Mouse (Mus musculus): ENCODE measurements around the gene Olfr91.
A peak's percentile ranks its signal among the peaks of the same experiment; 100 is the strongest.

Olfr91 gene

GRCm38 (mm10) chr17:37056957-37057356 is 41.1 kb downstream of the Olfr91 start:
- peak; percentile 47 for DNase-seq

DNA sequence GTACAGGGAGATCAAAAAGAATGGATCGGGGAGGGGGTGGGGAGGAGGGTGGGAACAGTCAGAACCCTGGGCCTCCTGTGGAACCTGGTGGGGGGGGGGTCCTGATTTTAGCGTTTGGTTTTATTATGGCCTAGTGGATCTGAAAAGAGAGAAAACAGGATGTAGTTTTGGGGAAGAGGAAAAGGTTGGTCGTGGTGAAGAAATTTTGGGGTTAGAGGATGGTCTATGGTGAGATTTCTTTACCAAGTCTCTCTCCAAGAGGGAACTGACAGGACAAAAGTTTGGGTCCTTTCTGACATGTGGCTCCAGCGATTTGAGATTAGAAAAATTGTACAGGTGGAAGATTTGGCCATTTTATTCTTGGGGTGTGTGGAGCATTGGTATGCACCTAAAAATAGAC is 46.3 kb downstream of the Olfr91 start:
- no peak for DNase-seq

- no peak for DNase-seq
Measured at GRCm38 (mm10) chr17:37050876-37051275, 47.2 kb downstream of the Olfr91 start.

- DNase-seq, result peak; percentile 91
Measured at GRCm38 (mm10) chr17:37050399-37050798, 47.7 kb downstream of the Olfr91 start.

- peak; percentile 71 for DNase-seq
Measured at GRCm38 (mm10) chr17:37049570-37050310, 48.3 kb downstream of the Olfr91 start.

- no peak for DNase-seq
Measured at GRCm38 (mm10) chr17:37048383-37048782, 49.7 kb downstream of the Olfr91 start.

DNA sequence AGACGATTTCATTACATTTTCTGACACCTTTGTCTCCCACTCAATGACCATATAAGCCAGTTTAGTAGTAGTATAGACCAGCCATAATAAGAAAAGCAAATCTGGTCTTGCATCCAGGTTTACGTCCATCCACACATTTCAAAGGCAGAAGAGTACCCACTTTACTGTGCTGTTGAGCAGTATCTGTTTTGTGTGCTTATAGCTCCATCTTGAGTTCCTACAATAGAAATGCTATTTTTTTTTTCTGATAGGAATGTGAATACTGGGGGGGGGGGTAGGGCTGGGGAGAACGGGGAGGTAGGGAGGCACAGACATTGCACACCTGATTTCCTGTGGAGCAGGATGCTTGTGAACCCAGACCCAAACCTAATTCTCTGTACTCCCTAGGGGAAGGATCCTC is 50.1 kb downstream of the Olfr91 start:
- DNase-seq, result no peak

GRCm38 (mm10) chr17:37047332-37047976 is 50.6 kb downstream of the Olfr91 start:
- DNase-seq, result no peak

- DNase-seq, result peak; percentile 56
Measured at GRCm38 (mm10) chr17:37046312-37047112, 51.6 kb downstream of the Olfr91 start.

DNA sequence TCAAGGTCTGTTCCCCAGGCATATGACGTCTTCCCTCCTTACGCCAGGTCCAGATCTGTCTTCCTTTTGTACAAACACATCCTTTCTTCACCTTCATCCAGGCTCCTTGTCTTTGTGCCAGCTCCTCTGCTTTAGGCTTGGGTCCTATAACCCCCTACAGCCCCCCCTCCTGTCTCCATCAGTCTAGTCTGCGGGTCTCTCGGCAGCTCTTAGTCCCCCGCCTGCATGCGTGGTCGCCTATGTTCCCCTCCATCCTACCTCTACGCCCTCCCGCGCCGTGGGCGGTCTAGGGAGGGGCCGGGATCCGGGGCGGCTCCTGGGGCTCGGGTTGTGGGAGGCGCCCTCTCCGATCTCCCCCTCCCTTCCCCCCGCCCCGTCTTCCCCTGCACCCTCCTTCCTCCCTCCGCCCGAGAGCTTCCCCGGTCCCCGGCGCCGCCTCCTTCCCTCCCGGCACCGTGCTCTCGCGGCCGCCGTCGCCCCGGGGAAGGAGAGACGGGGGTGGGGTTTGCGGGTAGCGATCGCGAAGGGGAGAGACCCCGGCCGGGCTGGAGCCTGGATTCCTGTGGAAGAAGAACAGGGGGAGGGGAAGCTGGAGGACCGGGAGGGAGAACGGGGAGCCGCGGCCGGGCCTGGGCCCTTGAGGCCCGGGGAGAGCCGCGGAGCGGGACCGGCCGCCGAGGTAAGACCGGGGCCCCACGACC is 52.3 kb downstream of the Olfr91 start, which contains the start of gene Gabbr1:
Gene Gabbr1, plus strand, starts transcription at position 356 of the 701 bp plus-strand sequence.
- peak; percentile 83 for DNase-seq

- DNase-seq, result no peak
Measured at GRCm38 (mm10) chr17:37044651-37045244, 53.3 kb downstream of the Olfr91 start.

Data from layer of hippocampus, adult 9-11 months (tissue).